ENCODE assay signal across 8 mouse cellular contexts in genomic region chr15:99139669-99140068, GRCm38 (mm10). TPM values are rescaled to one million over a fixed set of nuclear protein-coding genes. Genes with fewer than 3 reads are reported as not detected.
DNase-seq lines count a peak whose midpoint lies in the region; ATAC-seq and TF ChIP-seq lines count a peak whose summit lies in the region.

No protein-coding gene starts in this region.

- no peak for TF ChIP-seq POLR2A in bone marrow macrophage, adult 2 months (IDR thresholded peaks at IDR 0.05; ENCODE audit: borderline replicate concordance, low read depth, low read length)

- H3K27ac ChIP-seq in hindbrain, embryonic 10.5 days: 0 out of 2 replicates have a peak overlapping the region, but pooled peaks have one; percentile 0
- H3K27ac ChIP-seq in hindbrain, embryonic 16.5 days (ENCODE audit: low read depth, low read length): no peak overlapping the region
- H3K27ac ChIP-seq in bone marrow macrophage, adult 2 months (ENCODE audit: insufficient read depth, low read depth, low read length): no peak overlapping the region
- no peak overlapping the region for H3K27ac ChIP-seq in forebrain, embryonic 14.5 days (ENCODE audit: low read depth, low read length)
- peak overlapping the region; percentile 51; the same call in 1 of the 2 replicates for H3K27ac ChIP-seq in intestine, embryonic 14.5 days (ENCODE audit: low read depth)

- no peak overlapping the region for H3K4me2 ChIP-seq in hindbrain, embryonic 16.5 days (ENCODE audit: low read length)
- H3K4me2 ChIP-seq in forebrain, embryonic 14.5 days (ENCODE audit: low read length): no peak overlapping the region
- H3K4me2 ChIP-seq in intestine, embryonic 14.5 days (ENCODE audit: low read length): no peak overlapping the region

- peak; percentile 68 for DNase-seq in hindbrain, embryonic 10.5 days (ENCODE audit: low spot score)
- DNase-seq in B cell, adult 2 months: peak; percentile 33 to 47
- DNase-seq in forebrain, embryonic 14.5 days (ENCODE audit: low spot score): peak; percentile 63
- peak; percentile 79 for DNase-seq in intestine, embryonic 14.5 days (ENCODE audit: low spot score)
- no peak for DNase-seq in T-cell, adult 2 months (ENCODE audit: low spot score)

- no peak overlapping the region for H3K4me3 ChIP-seq in hindbrain, embryonic 10.5 days
- H3K4me3 ChIP-seq in hindbrain, embryonic 16.5 days (ENCODE audit: low read length): no peak overlapping the region
- no peak overlapping the region for H3K4me3 ChIP-seq in bone marrow macrophage, adult 2 months (ENCODE audit: insufficient read depth, low read length)
- H3K4me3 ChIP-seq in forebrain, embryonic 14.5 days (ENCODE audit: low read depth, low read length): no peak overlapping the region
- H3K4me3 ChIP-seq in intestine, embryonic 14.5 days (ENCODE audit: low read depth, low read length): no peak overlapping the region

- peaks cover 52% of the 10 kb centered on the region for H3K36me3 ChIP-seq in hindbrain, embryonic 10.5 days
- H3K36me3 ChIP-seq in hindbrain, embryonic 16.5 days (ENCODE audit: control insufficient read depth, insufficient read depth, low read length): no peaks in the 10 kb centered on the region
- H3K36me3 ChIP-seq in forebrain, embryonic 14.5 days (ENCODE audit: control insufficient read depth, insufficient read depth, low read length): no peaks in the 10 kb centered on the region; the same call in 1 of the 2 replicates
- 0 out of 2 replicates have a peak, but pooled peaks cover 4% of the 10 kb centered on the region for H3K36me3 ChIP-seq in intestine, embryonic 14.5 days (ENCODE audit: control insufficient read depth, insufficient read depth, low read length)

- H3K4me1 ChIP-seq in hindbrain, embryonic 10.5 days (replicated peaks): peaks cover 16% of the 10 kb centered on the region
- peaks cover 2% of the 10 kb centered on the region; the same call in 1 of the 2 replicates for H3K4me1 ChIP-seq in hindbrain, embryonic 16.5 days (ENCODE audit: control insufficient read depth, insufficient read depth, low read depth, low read length)
- H3K4me1 ChIP-seq in bone marrow macrophage, adult 2 months (ENCODE audit: control insufficient read depth, insufficient read depth, low read length): peaks cover 5% of the 10 kb centered on the region; the same call in 1 of the 2 replicates
- no peaks in the 10 kb centered on the region for H3K4me1 ChIP-seq in forebrain, embryonic 14.5 days (ENCODE audit: control insufficient read depth, insufficient read depth, low read length)
- H3K4me1 ChIP-seq in intestine, embryonic 14.5 days (replicated peaks; ENCODE audit: control insufficient read depth, insufficient read depth, low read length): no peaks in the 10 kb centered on the region; the same call in 1 of the 2 replicates

- no peak; the same call in 1 of the 2 replicates for ATAC-seq in hindbrain, embryonic 16.5 days
- ATAC-seq in forebrain, embryonic 14.5 days: no peak
- no peak for ATAC-seq in intestine, embryonic 14.5 days (replicated peaks; ENCODE audit: low FRiP score, low TSS enrichment, low read depth)
- ATAC-seq in megakaryocyte progenitor cell, adult 5-6 weeks (replicated peaks; ENCODE audit: poor library complexity): peak; percentile 60

- H3K9ac ChIP-seq in hindbrain, embryonic 16.5 days (ENCODE audit: low read depth, low read length): no peak overlapping the region
- H3K9ac ChIP-seq in forebrain, embryonic 14.5 days (ENCODE audit: low read length): no peak overlapping the region
- H3K9ac ChIP-seq in intestine, embryonic 14.5 days (ENCODE audit: low read length): no peak overlapping the region

- peak; percentile 45 for TF ChIP-seq CTCF in bone marrow macrophage, adult 2 months (IDR thresholded peaks at IDR 0.05; ENCODE audit: low read depth, low read length)

- H3K27me3 ChIP-seq in hindbrain, embryonic 10.5 days (ENCODE audit: insufficient read depth, poor library complexity, severe bottlenecking): no peaks in the 10 kb centered on the region
- H3K27me3 ChIP-seq in hindbrain, embryonic 16.5 days (replicated peaks; ENCODE audit: control insufficient read depth, insufficient read depth, low read length): no peaks in the 10 kb centered on the region
- no peaks in the 10 kb centered on the region for H3K27me3 ChIP-seq in forebrain, embryonic 14.5 days (replicated peaks; ENCODE audit: control insufficient read depth, insufficient read depth, low read length)
- no peaks in the 10 kb centered on the region for H3K27me3 ChIP-seq in intestine, embryonic 14.5 days (replicated peaks; ENCODE audit: control insufficient read depth, insufficient read depth, low read length)

- 64% methylated on average over 6 of the region's 6 CpGs for WGBS in hindbrain, embryonic 10.5 days
- WGBS in hindbrain, embryonic 16.5 days: 47% methylated on average over 6 of the region's 6 CpGs
- 69% methylated on average over 6 of the region's 6 CpGs for WGBS in forebrain, embryonic 14.5 days
- 64% methylated on average over 6 of the region's 6 CpGs for WGBS in intestine, embryonic 14.5 days

- H3K9me3 ChIP-seq in hindbrain, embryonic 10.5 days: peaks cover 12% of the 10 kb centered on the region
- H3K9me3 ChIP-seq in hindbrain, embryonic 16.5 days (ENCODE audit: control insufficient read depth, low read length): no peaks in the 10 kb centered on the region
- no peaks in the 10 kb centered on the region for H3K9me3 ChIP-seq in forebrain, embryonic 14.5 days (replicated peaks; ENCODE audit: control insufficient read depth, low read length)
- H3K9me3 ChIP-seq in intestine, embryonic 14.5 days (ENCODE audit: control insufficient read depth, low read length): no peaks in the 10 kb centered on the region; the same call in 1 of the 2 replicates

RNA-seq across cellular contexts. Expression of gene Spats2, which starts 14.0 kb away (rescaled TPM):
- polyA plus RNA-seq in hindbrain, embryonic 10.5 days (2016; fragmentation: Nextera tagmentation; extraction: Ambion mirVana): 58.4 and 62.6 TPM in 2 replicates
- 23.8 and 28.8 TPM in 2 replicates for polyA plus RNA-seq in hindbrain, embryonic 16.5 days (2015; fragmentation: Nextera tagmentation; extraction: Ambion mirVana)
- 5.9 and 7.3 TPM in 2 replicates for polyA plus RNA-seq in bone marrow macrophage, adult 2 months (2012; ENCODE audit: insufficient read depth, insufficient read length, missing spikeins)
- 38.6 and 39.0 TPM in 2 replicates for polyA plus RNA-seq in forebrain, embryonic 14.5 days (2014; fragmentation: Nextera tagmentation; extraction: Ambion mirVana)
- 38.4 and 41.4 TPM in 2 replicates for polyA plus RNA-seq in intestine, embryonic 14.5 days (2014; fragmentation: Nextera tagmentation; extraction: Ambion mirVana)
- 0.27 TPM in 1 of 2 replicates, not detected in the other for total RNA-seq in megakaryocyte progenitor cell, adult 5-6 weeks (2015)
- total RNA-seq in megakaryocyte progenitor cell, adult 5-6 weeks (2017): 0.25 and 0.44 TPM in 2 replicates

RNA-seq across cellular contexts. Expression of gene Dnajc22, which starts 46.7 kb away (rescaled TPM):
- 1.9 and 2.2 TPM in 2 replicates for polyA plus RNA-seq in hindbrain, embryonic 10.5 days (2016; fragmentation: Nextera tagmentation; extraction: Ambion mirVana)
- polyA plus RNA-seq in hindbrain, embryonic 16.5 days (2015; fragmentation: Nextera tagmentation; extraction: Ambion mirVana): 0.92 and 1.1 TPM in 2 replicates
- not detected in 2 replicates for polyA plus RNA-seq in bone marrow macrophage, adult 2 months (2012; ENCODE audit: insufficient read depth, insufficient read length, missing spikeins)
- polyA plus RNA-seq in forebrain, embryonic 14.5 days (2014; fragmentation: Nextera tagmentation; extraction: Ambion mirVana): 0.14 and 0.36 TPM in 2 replicates
- polyA plus RNA-seq in intestine, embryonic 14.5 days (2014; fragmentation: Nextera tagmentation; extraction: Ambion mirVana): 16.3 and 20.2 TPM in 2 replicates
- not detected in 2 replicates for total RNA-seq in megakaryocyte progenitor cell, adult 5-6 weeks (2015)
- total RNA-seq in megakaryocyte progenitor cell, adult 5-6 weeks (2017): not detected in 2 replicates

RNA-seq across cellular contexts. Expression of gene C1ql4, which starts 52.1 kb away (rescaled TPM):
- polyA plus RNA-seq in hindbrain, embryonic 10.5 days (2016; fragmentation: Nextera tagmentation; extraction: Ambion mirVana): 0.78 and 8.7 TPM in 2 replicates
- 4.0 and 5.7 TPM in 2 replicates for polyA plus RNA-seq in hindbrain, embryonic 16.5 days (2015; fragmentation: Nextera tagmentation; extraction: Ambion mirVana)
- polyA plus RNA-seq in bone marrow macrophage, adult 2 months (2012; ENCODE audit: insufficient read depth, insufficient read length, missing spikeins): not detected in 2 replicates
- polyA plus RNA-seq in forebrain, embryonic 14.5 days (2014; fragmentation: Nextera tagmentation; extraction: Ambion mirVana): not detected in 2 replicates
- 0.16 TPM in 1 of 2 replicates, not detected in the other for polyA plus RNA-seq in intestine, embryonic 14.5 days (2014; fragmentation: Nextera tagmentation; extraction: Ambion mirVana)
- not detected in 2 replicates for total RNA-seq in megakaryocyte progenitor cell, adult 5-6 weeks (2015)
- total RNA-seq in megakaryocyte progenitor cell, adult 5-6 weeks (2017): not detected in 2 replicates

Comparison
In these comparisons a context has a peak if more than half of its experiments do, and no peak if none do; other contexts are left out.
1. H3K27ac ChIP-seq: peak in hindbrain, embryonic 10.5 days (single experiment) and intestine, embryonic 14.5 days (single experiment); none in hindbrain, embryonic 16.5 days (single experiment), bone marrow macrophage, adult 2 months (single experiment) and forebrain, embryonic 14.5 days (single experiment).